Mouse (Mus musculus) thymus, postnatal 0 days (tissue): ENCODE data around the gene Ttc23. TPM values are rescaled to one million over a fixed set of nuclear protein-coding genes. Genes with fewer than 3 reads are reported as not detected.

Experiments
- DNase-seq: peaks from one replicate; pipeline ENCODE4 v3.0.0-alpha.2; 2015; ENCODE audit warnings: low spot score
- polyA plus RNA-seq: library from polyadenylated mRNA; unstranded; fragments of >200 nt; fragmentation: Nextera tagmentation; extraction: Ambion mirVana; gene quantifications from 2 replicates; pipeline ENCODE4 v1.2.1, GENCODE M21; 2015

The Ttc23 gene
- polyA plus RNA-seq, 1 experiment from 2014 or later, result 16.1 TPM

DNA sequence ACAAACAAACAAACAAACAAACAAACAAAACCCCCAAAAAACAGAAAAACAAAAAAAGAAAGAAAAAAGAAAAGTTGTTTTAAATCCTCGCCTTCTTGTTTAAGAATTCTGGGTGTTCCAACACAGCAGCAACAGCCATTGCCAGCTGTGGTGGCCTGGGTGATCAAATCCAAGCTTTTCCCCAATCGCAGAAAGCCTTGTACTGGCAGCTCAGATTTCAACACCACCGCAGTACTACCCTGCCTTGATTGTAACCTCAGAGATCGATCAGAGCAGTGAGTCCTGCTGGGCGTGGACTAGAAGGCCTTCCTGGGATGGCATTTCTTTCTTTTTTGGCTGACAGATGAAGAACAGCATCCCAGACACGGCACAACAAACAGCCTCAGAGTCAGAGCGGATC, 48.7 kb downstream of the Ttc23 start:
- DNase-seq, result no peak

- DNase-seq, result no peak
These were observed 50.9 kb downstream of the Ttc23 start for GRCm38 (mm10) chr7:67697892-67698630.

DNA sequence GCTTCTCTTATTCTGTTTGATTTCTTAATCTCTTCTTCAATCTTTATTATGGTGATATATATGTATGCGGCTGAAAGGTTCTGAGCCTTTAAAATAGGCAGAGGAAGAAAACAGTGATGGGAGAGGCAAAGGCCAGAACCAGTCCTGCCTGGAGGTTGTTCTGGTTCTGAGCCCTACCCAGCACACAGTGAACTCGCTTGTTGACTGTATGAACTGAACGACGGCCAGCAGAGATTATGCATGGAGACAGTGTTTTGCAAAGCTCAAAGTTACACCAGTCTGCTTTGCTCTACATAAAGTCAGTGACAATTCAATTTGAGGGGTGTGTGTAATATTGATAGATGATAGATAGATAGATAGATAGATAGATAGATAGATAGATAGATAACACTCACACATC, 52.1 kb downstream of the Ttc23 start:
- DNase-seq, result no peak

DNA sequence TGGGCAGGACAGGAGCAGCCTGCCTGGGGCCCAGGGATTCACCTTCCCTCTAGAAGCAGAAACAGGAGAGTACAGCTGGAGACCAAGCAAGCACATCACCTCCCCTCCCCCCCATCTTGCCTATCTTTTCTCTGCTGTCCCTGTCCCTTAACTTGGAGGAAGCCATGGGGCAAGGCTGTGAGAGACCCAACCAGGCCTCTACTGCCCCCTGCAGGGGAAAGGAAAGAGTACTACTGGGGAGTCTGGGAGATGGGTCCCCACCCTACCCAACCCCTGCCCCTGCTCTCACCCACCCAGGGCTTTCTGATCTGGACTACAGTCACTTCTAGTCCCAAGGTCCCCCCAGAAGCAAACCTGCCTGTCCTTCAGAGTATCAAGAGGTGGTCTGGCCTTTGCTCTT, 53.6 kb downstream of the Ttc23 start:
- peak; percentile 65 for DNase-seq

DNA sequence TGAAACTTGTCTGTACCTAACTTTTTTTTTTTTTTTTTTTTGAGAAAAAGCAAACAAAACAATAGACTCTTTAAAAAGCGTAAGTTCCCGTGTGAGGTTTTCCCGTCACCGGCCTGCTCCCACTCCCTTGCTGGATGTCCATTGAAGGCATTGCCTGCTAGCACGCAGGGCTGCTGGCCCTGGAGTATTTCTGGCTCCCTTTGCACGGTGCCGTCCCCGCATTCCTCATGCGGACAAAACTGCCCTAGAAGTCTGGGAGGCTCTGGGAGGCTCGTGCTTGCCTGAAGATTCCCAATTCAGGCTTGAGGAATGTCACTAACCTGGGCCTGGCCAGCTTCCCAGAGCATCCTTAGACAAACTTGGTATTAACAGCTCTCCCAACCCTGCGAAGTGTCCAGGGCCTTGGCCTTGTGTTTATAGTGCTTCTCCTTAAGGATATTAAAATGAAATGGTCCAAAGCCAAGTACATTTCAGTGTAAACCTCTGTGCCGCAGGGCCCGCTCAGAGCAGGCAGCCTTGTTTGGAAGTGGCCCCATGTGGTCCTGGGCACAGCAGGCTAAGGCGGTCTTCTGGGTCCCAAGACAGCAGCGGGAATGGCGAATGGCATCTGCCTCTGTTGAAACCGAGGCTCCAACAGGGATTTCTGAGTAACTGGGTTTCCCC, 54.2 kb downstream of the Ttc23 start:
- no peak for DNase-seq

DNA sequence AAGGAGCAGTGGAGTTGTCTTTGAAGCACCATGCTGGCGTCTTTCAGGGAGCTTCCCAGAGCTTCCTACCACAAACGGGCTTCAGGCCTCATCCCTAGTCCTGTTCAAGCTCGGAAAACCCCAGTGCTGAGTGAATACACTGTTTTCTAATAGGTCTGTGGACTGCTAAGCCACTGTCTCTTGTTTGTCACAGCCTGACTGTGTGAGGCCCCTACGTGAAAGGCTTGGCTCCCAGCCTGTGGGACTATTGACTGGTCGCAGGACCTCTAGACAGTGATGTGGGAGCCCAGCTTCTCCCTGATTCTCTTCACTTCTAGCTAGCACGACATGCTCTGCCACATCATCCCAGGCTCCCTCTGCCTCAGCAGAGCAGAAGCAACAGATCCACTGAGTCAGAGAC, 61.0 kb downstream of the Ttc23 start:
- DNase-seq, result no peak

GRCm38 (mm10) chr7:67710216-67710615, 63.0 kb downstream of the Ttc23 start:
- no peak for DNase-seq

- DNase-seq, result no peak
These were observed 66.8 kb downstream of the Ttc23 start for GRCm38 (mm10) chr7:67713820-67714510.

DNA sequence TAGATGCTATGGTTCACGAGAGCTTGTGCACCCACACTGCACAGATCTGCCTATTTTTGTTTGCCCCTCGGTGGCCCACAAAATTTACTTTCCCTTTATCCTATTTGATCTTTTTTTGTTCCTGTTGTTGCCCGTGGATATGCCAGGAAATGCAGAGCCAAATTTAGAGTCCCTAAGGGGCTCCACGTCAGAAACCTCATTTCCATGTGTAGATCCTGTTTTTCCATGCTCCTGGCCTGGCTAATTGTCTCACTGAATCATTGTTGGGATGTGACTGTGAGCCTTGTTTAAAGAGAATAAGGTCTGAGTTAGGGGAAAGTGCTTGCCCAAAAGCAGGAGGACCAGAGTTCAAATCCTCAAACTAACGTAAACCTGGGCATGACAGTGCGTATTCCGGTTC, 68.0 kb downstream of the Ttc23 start:
- DNase-seq, result no peak

DNA sequence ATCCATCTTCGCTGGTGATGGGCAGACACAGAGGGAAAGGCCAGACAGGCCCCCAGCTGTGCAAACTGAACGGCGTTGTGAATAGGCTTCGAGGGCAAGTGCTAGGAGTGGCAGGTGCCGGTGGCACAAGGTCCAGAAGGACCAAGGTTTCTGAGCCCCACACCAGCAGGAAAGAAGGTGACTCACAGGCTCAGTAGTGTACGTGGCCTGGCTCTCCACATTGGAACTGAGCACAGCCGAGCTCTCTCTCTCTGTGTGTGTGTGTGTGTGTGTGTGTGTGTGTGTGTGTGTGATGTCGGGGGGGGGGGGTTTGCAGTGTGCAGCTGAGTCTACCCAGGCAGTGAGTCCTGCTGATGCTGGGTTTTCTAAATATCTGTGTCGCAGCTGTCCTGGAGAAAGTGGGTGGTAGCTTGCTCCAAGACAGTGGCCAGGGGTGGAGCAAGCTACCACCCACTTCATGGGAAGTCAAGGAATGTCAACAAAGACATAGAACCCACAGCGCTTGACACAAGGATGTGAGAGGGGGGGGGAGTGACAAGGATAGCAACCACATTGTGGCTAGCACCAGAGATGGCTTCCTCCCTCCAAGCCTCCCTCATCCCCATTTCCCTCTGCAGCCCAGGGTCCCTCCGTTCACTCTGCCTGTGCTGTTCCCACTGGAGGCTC, 69.1 kb downstream of the Ttc23 start:
- DNase-seq, result no peak

DNA sequence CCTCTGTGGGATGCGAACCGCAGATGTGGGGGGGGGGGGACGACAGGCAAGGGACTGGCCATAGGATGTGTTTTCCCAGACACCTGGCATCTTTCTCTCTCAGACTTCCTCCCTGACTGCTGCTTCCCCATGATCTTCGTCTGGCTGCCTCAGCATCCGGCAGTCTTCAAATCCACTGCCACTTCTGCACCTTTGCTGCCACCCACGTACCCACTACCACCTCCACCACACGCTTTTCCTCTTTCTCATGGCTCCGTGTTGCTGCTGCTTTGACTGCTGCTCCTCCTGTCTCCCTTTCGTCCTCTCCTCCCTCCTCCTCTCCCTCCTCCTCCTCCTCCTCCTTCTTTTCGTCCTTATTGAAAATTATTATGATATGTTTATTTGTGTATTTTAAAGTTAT, 69.7 kb downstream of the Ttc23 start:
- DNase-seq, result no peak

- DNase-seq, result no peak
These were observed 70.3 kb downstream of the Ttc23 start for GRCm38 (mm10) chr7:67717520-67717919.

- DNase-seq, result no peak
These were observed 71.6 kb downstream of the Ttc23 start for GRCm38 (mm10) chr7:67718804-67719203.

- DNase-seq, result no peak
These were observed 75.0 kb downstream of the Ttc23 start for GRCm38 (mm10) chr7:67722163-67722562.

- no peak for DNase-seq
These were observed 77.3 kb downstream of the Ttc23 start for GRCm38 (mm10) chr7:67724536-67724935.

DNA sequence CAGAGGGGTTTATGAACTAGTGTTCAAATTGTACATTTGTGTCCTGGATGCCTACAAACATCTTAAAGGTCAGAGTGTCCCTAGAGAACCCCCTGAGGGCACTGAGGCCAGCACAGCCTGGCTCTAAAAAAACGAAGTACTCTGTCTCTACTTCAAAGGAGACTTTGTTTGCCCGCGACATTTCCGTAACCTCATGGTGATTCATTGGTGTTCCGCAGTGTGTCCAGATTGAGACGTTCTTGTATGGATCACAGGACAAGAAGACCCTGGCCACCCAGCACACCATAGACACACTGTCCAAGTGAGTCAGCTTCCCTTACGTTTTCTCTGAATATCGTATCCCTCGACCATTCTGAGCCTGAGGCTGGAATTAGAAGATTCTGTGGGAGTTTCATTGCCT, 77.8 kb downstream of the Ttc23 start:
- no peak for DNase-seq

GRCm38 (mm10) chr7:67728203-67728602, 81.0 kb downstream of the Ttc23 start:
- DNase-seq, result no peak

- no peak for DNase-seq
These were observed 81.6 kb downstream of the Ttc23 start for GRCm38 (mm10) chr7:67728809-67729208.

DNA sequence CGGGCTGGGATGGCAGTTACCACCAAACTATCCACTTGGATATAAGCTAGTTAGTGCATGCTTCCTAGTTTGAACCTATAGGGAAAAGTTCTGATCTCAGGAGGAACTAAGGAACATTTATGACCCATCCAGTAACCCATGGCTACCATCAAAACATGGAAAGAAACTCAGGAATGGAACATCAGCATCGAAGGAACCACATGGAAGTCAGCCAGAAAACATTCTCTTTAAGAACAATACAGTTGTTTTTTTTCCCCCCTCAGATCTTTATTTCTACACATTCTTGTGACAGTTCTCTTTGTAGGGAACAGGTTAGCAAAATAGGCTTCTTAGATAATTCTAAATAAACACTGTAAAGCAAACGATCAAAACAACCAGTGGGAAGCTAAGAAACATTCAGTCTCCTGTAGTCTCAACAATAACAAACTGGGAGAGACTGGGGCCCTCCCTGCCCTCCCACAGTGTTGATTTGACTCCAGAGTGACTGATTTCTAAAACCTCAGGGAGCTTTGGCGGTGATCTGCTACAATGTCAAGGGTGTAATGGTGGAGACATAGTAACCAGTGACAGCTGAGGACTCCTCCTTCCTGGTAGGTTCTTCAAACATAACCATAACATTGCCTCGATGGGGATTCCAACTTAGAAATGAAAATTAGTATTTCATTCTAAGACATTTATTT, 83.4 kb downstream of the Ttc23 start:
- no peak for DNase-seq

DNA sequence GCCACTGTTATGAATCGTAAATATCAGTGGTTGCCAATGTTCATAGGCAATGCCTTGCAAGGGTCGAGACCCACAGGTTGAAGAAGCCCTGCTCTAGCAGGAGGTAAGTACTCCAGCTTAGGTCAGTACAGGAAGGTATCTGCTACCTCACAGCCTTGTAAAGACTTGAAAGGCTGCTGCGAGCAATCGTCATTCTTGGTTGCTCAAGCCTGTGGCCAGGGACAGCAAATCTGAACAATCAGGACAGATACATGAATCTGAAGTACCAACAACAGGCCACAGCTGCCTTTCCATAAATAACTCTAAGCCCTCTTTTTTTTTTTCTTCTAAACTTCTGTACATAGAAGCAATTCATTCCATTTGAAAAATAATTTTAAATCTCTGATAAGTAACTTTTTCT, 85.1 kb downstream of the Ttc23 start:
- no peak for DNase-seq

- DNase-seq, result no peak
These were observed 93.2 kb downstream of the Ttc23 start for GRCm38 (mm10) chr7:67740382-67740781.
